Mouse (Mus musculus): ENCODE measurements at regions not wholly inside any gene's neighbourhood (a gene's known extent, or its start where the extent isn't known, plus 50 kb on each side); places are given as distances from the start of the nearest gene placed in this dataset.
"Not testable (repeated sequence)": the region's sequence is repeated elsewhere in the genome, so short reads cannot be mapped to it uniquely, and the experiment has no call there.

GRCm38 (mm10) chr15:42069072-42069471 lies 1934.9 kb downstream of the 9330182O14Rik start:
- DNase-seq (ENCODE audit: low spot score in 2 of 2): peak in 1 of 2 experiments; percentile 10

GRCm38 (mm10) chr15:42073486-42073885 lies 1939.3 kb downstream of the 9330182O14Rik start:
- DNase-seq (ENCODE audit: low spot score in 2 of 2): no peak

- DNase-seq (ENCODE audit: low spot score in 2 of 2): no peak
Measured at GRCm38 (mm10) chr15:42082436-42082835, 1948.3 kb downstream of the 9330182O14Rik start.

- peak in 1 of 2 experiments; percentile 4 for DNase-seq (ENCODE audit: low spot score in 2 of 2)
Measured at GRCm38 (mm10) chr15:42100730-42101129, 1966.6 kb downstream of the 9330182O14Rik start.

GRCm38 (mm10) chr15:42104816-42105215 lies 1970.7 kb downstream of the 9330182O14Rik start:
- DNase-seq (ENCODE audit: low spot score in 2 of 2): no peak

GRCm38 (mm10) chr15:42107106-42107505 lies 1972.9 kb downstream of the 9330182O14Rik start:
- no peak for DNase-seq (ENCODE audit: low spot score in 2 of 2)

GRCm38 (mm10) chr15:42111811-42112210 lies 1977.6 kb downstream of the 9330182O14Rik start:
- DNase-seq (ENCODE audit: low spot score in 2 of 2): no peak

- DNase-seq (ENCODE audit: low spot score in 2 of 2): no peak
Measured at GRCm38 (mm10) chr15:42127471-42127870, 1993.3 kb downstream of the 9330182O14Rik start.

GRCm38 (mm10) chr15:42128976-42129375 lies 1994.8 kb downstream of the 9330182O14Rik start:
- DNase-seq (ENCODE audit: low spot score in 2 of 2): no peak

- no peak for DNase-seq (ENCODE audit: low spot score in 2 of 2)
Measured at GRCm38 (mm10) chr15:42166546-42166945, 2032.4 kb downstream of the 9330182O14Rik start.

- not testable (repeated sequence) for DNase-seq (ENCODE audit: low spot score in 2 of 2)
Measured at GRCm38 (mm10) chr15:42177766-42178165, 2043.6 kb downstream of the 9330182O14Rik start.

- peak in 1 of 2 experiments; percentile 10 for DNase-seq (ENCODE audit: low spot score in 2 of 2)
Measured at GRCm38 (mm10) chr15:42207187-42207846, 2073.2 kb downstream of the 9330182O14Rik start.

- DNase-seq (ENCODE audit: low spot score in 2 of 2): no peak
Measured at GRCm38 (mm10) chr15:42219496-42219895, 2085.3 kb downstream of the 9330182O14Rik start.

GRCm38 (mm10) chr15:42220005-42220404 lies 2085.8 kb downstream of the 9330182O14Rik start:
- no peak for DNase-seq (ENCODE audit: low spot score in 2 of 2)

GRCm38 (mm10) chr15:42225006-42225405 lies 2090.8 kb downstream of the 9330182O14Rik start:
- DNase-seq (ENCODE audit: low spot score in 2 of 2): no peak

- DNase-seq (ENCODE audit: low spot score in 2 of 2): no peak
Measured at GRCm38 (mm10) chr15:42231692-42232091, 2097.5 kb downstream of the 9330182O14Rik start.

GRCm38 (mm10) chr15:42246812-42247211 lies 2112.6 kb downstream of the 9330182O14Rik start:
- no peak for DNase-seq (ENCODE audit: low spot score in 2 of 2)

- DNase-seq (ENCODE audit: low spot score in 2 of 2): no peak
Measured at GRCm38 (mm10) chr15:42252730-42253330, 2118.7 kb downstream of the 9330182O14Rik start.

GRCm38 (mm10) chr15:42256343-42256742 lies 2122.2 kb downstream of the 9330182O14Rik start:
- DNase-seq (ENCODE audit: low spot score in 2 of 2): no peak

GRCm38 (mm10) chr15:42275117-42275516 lies 2141.0 kb downstream of the 9330182O14Rik start:
- DNase-seq (ENCODE audit: low spot score in 2 of 2): no peak

GRCm38 (mm10) chr15:42277247-42277646 lies 2143.1 kb downstream of the 9330182O14Rik start:
- no peak for DNase-seq (ENCODE audit: low spot score in 2 of 2)

- no peak for DNase-seq (ENCODE audit: low spot score in 2 of 2)
Measured at GRCm38 (mm10) chr15:42280810-42281209, 2146.6 kb downstream of the 9330182O14Rik start.

- no peak for DNase-seq (ENCODE audit: low spot score in 2 of 2)
Measured at GRCm38 (mm10) chr15:42296406-42296805, 2162.2 kb downstream of the 9330182O14Rik start.
